Mouse (Mus musculus): ENCODE measurements at regions not wholly inside any gene's neighbourhood (a gene's known extent, or its start where the extent isn't known, plus 50 kb on each side); places are given as distances from the start of the nearest gene placed in this dataset.

- TF ChIP-seq POLR2A (IDR thresholded peaks at IDR 0.05; ENCODE audit: borderline replicate concordance, extremely low read depth, low read depth, low read length) (no peak), CTCF (IDR thresholded peaks at IDR 0.05; ENCODE audit: insufficient read depth, low read length) (no peak)
These were observed 457.7 kb downstream of the Rnf144b start for GRCm38 (mm10) chr13:47580144-47580543.
